Mouse (Mus musculus): Measurements from ENCODE around the gene Ctsa.

DNA sequence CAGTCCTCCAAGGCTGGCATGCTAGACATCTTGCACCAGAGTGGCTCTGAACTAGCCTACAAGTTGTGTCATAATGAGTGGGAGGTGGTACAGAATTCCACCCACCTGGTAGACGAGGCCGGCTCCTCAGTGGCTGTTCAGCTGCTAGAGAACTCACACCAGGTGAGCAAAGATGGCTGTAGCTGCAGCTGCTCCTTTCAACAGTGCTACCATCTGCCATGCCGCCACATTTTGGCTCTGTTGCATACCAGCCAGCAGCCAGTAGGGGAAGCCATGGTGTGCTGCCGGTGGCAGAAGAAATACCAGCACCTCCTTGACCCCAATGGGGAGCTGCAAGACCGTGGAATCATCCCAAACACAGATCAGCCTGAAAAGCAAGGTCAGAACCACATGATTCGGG lies 11.6 kb upstream of the Ctsa start:
- TF ChIP-seq CTCF (IDR thresholded peaks at IDR 0.05; ENCODE audit: insufficient read depth, low read length), result no peak
- TF ChIP-seq POLR2A (IDR thresholded peaks at IDR 0.05; ENCODE audit: borderline replicate concordance, extremely low read depth, low read depth, low read length), result no peak

All from lung, adult 2 months (tissue).